Mouse (Mus musculus) testis, adult 2 months (tissue): ENCODE measurements at regions not wholly inside any gene's neighbourhood (a gene's known extent, or its start where the extent isn't known, plus 50 kb on each side); places are given as distances from the start of the nearest gene placed in this dataset.

Source experiments
- CTCF ChIP-seq: fragments of 200-500 bp; IDR thresholded peaks from 2 replicates; pipeline ENCODE4 v1.5.1; 2012; ENCODE audit warnings: low read depth, mild to moderate bottlenecking, inconsistent platforms, low read length, moderate library complexity; ENCODE audit not compliant: control insufficient read depth, insufficient read depth, insufficient replicate concordance
- POLR2A ChIP-seq: fragments of 200-500 bp; IDR thresholded peaks from 2 replicates; pipeline ENCODE4 v1.6.1; 2012; ENCODE audit warnings: low read depth, mild to moderate bottlenecking, inconsistent platforms, low read length, moderate library complexity; ENCODE audit not compliant: control insufficient read depth

- TF ChIP-seq CTCF (no peak), POLR2A (no peak)
Measured at GRCm38 (mm10) chr9:63045531-63045930, 57.8 kb upstream of the Pias1 start.
